In the genomic region with DNA sequence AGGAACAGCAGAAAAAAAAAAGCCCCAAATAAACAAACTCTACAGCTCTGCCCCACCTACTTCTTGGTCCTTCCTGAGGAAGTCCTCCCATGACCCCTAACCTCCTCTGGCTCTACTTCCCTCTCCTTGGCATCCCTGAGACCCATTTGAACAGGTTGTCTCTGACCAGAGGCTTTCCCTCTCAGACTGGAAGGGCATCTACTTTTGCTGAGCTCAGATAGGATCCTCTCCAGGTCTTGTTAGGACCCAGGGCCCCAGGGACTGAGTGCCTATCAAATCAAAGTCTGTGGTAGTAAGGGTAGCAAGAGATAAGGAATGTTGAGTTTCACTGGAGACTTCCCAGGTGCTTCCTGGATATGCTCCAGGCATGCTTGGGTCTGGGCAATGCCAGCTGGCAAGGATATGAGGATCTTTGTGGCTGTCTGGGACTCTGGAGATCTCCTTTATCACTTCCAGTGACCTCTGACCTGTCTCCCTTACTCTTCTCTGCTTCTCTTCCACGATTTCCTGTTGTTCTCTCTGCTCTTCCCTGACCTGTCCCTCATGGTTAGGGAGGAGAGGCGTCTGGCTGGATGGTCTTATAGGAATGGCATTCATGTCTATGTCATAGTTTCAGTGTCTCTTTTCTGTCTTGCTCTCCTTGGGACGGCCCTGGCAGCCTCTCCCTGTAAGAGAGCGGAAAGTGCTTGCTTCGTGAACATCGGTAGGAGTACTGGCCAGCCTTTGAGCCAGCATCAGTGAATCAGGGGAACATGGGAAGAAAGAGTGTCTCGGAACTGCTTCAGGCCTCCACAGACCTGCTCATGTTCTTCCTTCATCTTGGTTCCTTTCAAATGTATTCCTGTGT, we compare ENCODE assay signal across 17 mouse cellular contexts. TPM values are rescaled to one million over a fixed set of nuclear protein-coding genes. Genes with fewer than 3 reads are reported as not detected.
A peak's percentile ranks its signal among the peaks of the same experiment; 100 is the strongest.
DNase-seq lines count a peak whose midpoint lies in the region; ATAC-seq and TF ChIP-seq lines count a peak whose summit lies in the region.
"Had no signal": no experiment of that assay in that cellular context is flagged by ENCODE, and none has a peak within 500 bp of the region (broad histone marks: within the 10 kb centered on the region; RNA-seq: fewer than 3 reads in every experiment).

No protein-coding gene starts in this region.

- peak; percentile 58 to 66 for DNase-seq in heart, adult 18-20 months
- no peak for DNase-seq in heart, adult 8-10 months (ENCODE audit: low spot score)
- DNase-seq in left cerebral cortex, adult 2 months (ENCODE audit: extremely low spot score in 1 of 2, low spot score in 2 of 2), result no peak
- no peak for DNase-seq in left cerebral cortex, postnatal 4 days
- DNase-seq in forebrain, embryonic 14.5 days (ENCODE audit: low spot score), result no peak
- no peak for DNase-seq in cerebellum, adult 9-11 months
- DNase-seq: adrenal gland, postnatal 10 days; cerebellum, adult 2 months; gastrocnemius, postnatal 14 days; right cerebral cortex, postnatal 4 days had no signal

- no peak for TF ChIP-seq CTCF in left cerebral cortex, adult 2 months (IDR thresholded peaks at IDR 0.05)

- peak overlapping the region; percentile 21; the same call in 1 of the 2 replicates for H3K27ac ChIP-seq in left cerebral cortex, adult 2 months
- peak overlapping the region; percentile 35 for H3K27ac ChIP-seq in lung, embryonic 15.5 days
- H3K27ac ChIP-seq in stomach, embryonic 16.5 days (ENCODE audit: low read length), result peak overlapping the region; percentile 56
- H3K27ac ChIP-seq in forebrain, embryonic 14.5 days (ENCODE audit: low read depth, low read length), result no peak overlapping the region
- H3K27ac ChIP-seq: forebrain, embryonic 12.5 days had no signal

- 61% methylated on average over 7 of the region's 7 CpGs for WGBS in lung, embryonic 15.5 days
- WGBS in stomach, embryonic 16.5 days, result 68% methylated on average over 7 of the region's 7 CpGs
- WGBS in forebrain, embryonic 14.5 days, result 82% methylated on average over 7 of the region's 7 CpGs

- no peaks in the 10 kb centered on the region for H3K9me3 ChIP-seq in lung, embryonic 15.5 days
- no peaks in the 10 kb centered on the region for H3K9me3 ChIP-seq in stomach, embryonic 16.5 days (replicated peaks; ENCODE audit: control insufficient read depth, low read length)
- no peaks in the 10 kb centered on the region for H3K9me3 ChIP-seq in forebrain, embryonic 14.5 days (replicated peaks; ENCODE audit: control insufficient read depth, low read length)
- H3K9me3 ChIP-seq: forebrain, embryonic 12.5 days; liver, embryonic 15.5 days had no signal

- intact Hi-C loops in left cerebral cortex, adult 2 months (cut with DNase I), result no loop called here
- intact Hi-C loops in left cerebral cortex, postnatal 4 days (cut with DNase I), result no loop called here

- H3K9ac ChIP-seq in lung, embryonic 15.5 days, result no peak overlapping the region
- H3K9ac ChIP-seq in stomach, embryonic 16.5 days (ENCODE audit: low read length), result no peak overlapping the region
- H3K9ac ChIP-seq in forebrain, embryonic 14.5 days (ENCODE audit: low read length), result no peak overlapping the region
- H3K9ac ChIP-seq: forebrain, embryonic 12.5 days; liver, embryonic 15.5 days had no signal

- no peak overlapping the region for H3K4me2 ChIP-seq in lung, embryonic 15.5 days
- no peak overlapping the region for H3K4me2 ChIP-seq in stomach, embryonic 16.5 days (ENCODE audit: low read depth, low read length)
- H3K4me2 ChIP-seq in forebrain, embryonic 14.5 days (ENCODE audit: low read length), result no peak overlapping the region
- H3K4me2 ChIP-seq: forebrain, embryonic 12.5 days; liver, embryonic 15.5 days had no signal

- no peak for ATAC-seq in lung, embryonic 15.5 days (ENCODE audit: borderline replicate concordance, extremely low read depth, low FRiP score, low TSS enrichment)
- no peak for ATAC-seq in stomach, embryonic 16.5 days (ENCODE audit: insufficient read depth, low FRiP score)
- no peak for ATAC-seq in forebrain, embryonic 14.5 days
- ATAC-seq: midbrain, embryonic 16.5 days had no signal

- H3K27me3 ChIP-seq in lung, embryonic 15.5 days, result no peaks in the 10 kb centered on the region
- no peaks in the 10 kb centered on the region for H3K27me3 ChIP-seq in stomach, embryonic 16.5 days (ENCODE audit: control insufficient read depth, insufficient read depth, low read length)
- no peaks in the 10 kb centered on the region for H3K27me3 ChIP-seq in forebrain, embryonic 14.5 days (replicated peaks; ENCODE audit: control insufficient read depth, insufficient read depth, low read length)
- H3K27me3 ChIP-seq: liver, embryonic 15.5 days had no signal

- peaks cover 61% of the 10 kb centered on the region for H3K4me1 ChIP-seq in lung, embryonic 15.5 days
- peaks cover 47% of the 10 kb centered on the region for H3K4me1 ChIP-seq in stomach, embryonic 16.5 days (ENCODE audit: control insufficient read depth, insufficient read depth, low read length)
- no peaks in the 10 kb centered on the region for H3K4me1 ChIP-seq in forebrain, embryonic 14.5 days (ENCODE audit: control insufficient read depth, insufficient read depth, low read length)

- no peaks in the 10 kb centered on the region for H3K36me3 ChIP-seq in lung, embryonic 15.5 days
- no peaks in the 10 kb centered on the region for H3K36me3 ChIP-seq in stomach, embryonic 16.5 days (ENCODE audit: control insufficient read depth, insufficient read depth, low read length)
- H3K36me3 ChIP-seq in forebrain, embryonic 14.5 days (ENCODE audit: control insufficient read depth, insufficient read depth, low read length), result no peaks in the 10 kb centered on the region
- H3K36me3 ChIP-seq: forebrain, embryonic 12.5 days; liver, embryonic 15.5 days had no signal

- no peak overlapping the region for H3K4me3 ChIP-seq in left cerebral cortex, adult 2 months
- H3K4me3 ChIP-seq in lung, embryonic 15.5 days, result no peak overlapping the region
- H3K4me3 ChIP-seq in stomach, embryonic 16.5 days (replicated peaks; ENCODE audit: low read length), result no peak overlapping the region
- no peak overlapping the region for H3K4me3 ChIP-seq in forebrain, embryonic 14.5 days (ENCODE audit: low read depth, low read length)
- H3K4me3 ChIP-seq: forebrain, embryonic 12.5 days; liver, embryonic 15.5 days had no signal

RNA-seq across cellular contexts. Expression of a gene that starts 2.4 kb away (rescaled TPM):
- total RNA-seq in heart, adult 18-20 months (2021), result 1 to 10 TPM; 2.0 to 3.2 TPM
- 1 to 10 TPM; 1.5 to 4.7 (median 2.4) TPM for total RNA-seq in heart, adult 8-10 months (2022)
- total RNA-seq in left cerebral cortex, adult 2 months (2021), result 1 to 10 TPM; 2.9 to 3.9 TPM
- total RNA-seq in left cerebral cortex, postnatal 4 days (2021), result under 1 TPM; 0.46 to 0.60 TPM
- 1.7 and 2.0 TPM in 2 replicates for polyA plus RNA-seq in lung, embryonic 15.5 days (2015; fragmentation: Nextera tagmentation; extraction: Ambion mirVana)
- polyA plus RNA-seq in stomach, embryonic 16.5 days (2015; fragmentation: Nextera tagmentation; extraction: Ambion mirVana), result 37.4 and 64.5 TPM in 2 replicates
- not detected in 2 replicates for polyA plus RNA-seq in forebrain, embryonic 14.5 days (2014; fragmentation: Nextera tagmentation; extraction: Ambion mirVana)
- polyA plus RNA-seq: embryonic facial prominence, embryonic 11.5 days; forebrain, embryonic 12.5 days had no signal

RNA-seq across cellular contexts. Expression of a gene that starts 38.5 kb away (rescaled TPM):
- 1 to 10 TPM; 1.9 to 4.1 TPM for total RNA-seq in heart, adult 18-20 months (2021)
- 1 to 10 TPM; 1.4 to 3.6 (median 2.7) TPM for total RNA-seq in heart, adult 8-10 months (2022)
- total RNA-seq in left cerebral cortex, adult 2 months (2021), result under 1 TPM; 0.09 to 0.48 TPM
- total RNA-seq in left cerebral cortex, postnatal 4 days (2021), result under 1 TPM in 1 of 2 experiments, not detected in 1; 0.16 TPM
- 152 and 158 TPM in 2 replicates for polyA plus RNA-seq in lung, embryonic 15.5 days (2015; fragmentation: Nextera tagmentation; extraction: Ambion mirVana)
- 378 and 523 TPM in 2 replicates for polyA plus RNA-seq in stomach, embryonic 16.5 days (2015; fragmentation: Nextera tagmentation; extraction: Ambion mirVana)
- 0.66 and 0.75 TPM in 2 replicates for polyA plus RNA-seq in forebrain, embryonic 14.5 days (2014; fragmentation: Nextera tagmentation; extraction: Ambion mirVana)
- total RNA-seq: gastrocnemius, postnatal 14 days; left cerebral cortex, postnatal 10 days had no signal

Comparison
In these comparisons a context has a peak if more than half of its experiments do, and no peak if none do; other contexts are left out.
1. DNase-seq: peak in heart, adult 18-20 months (2 of 2); none in heart, adult 8-10 months (single experiment), left cerebral cortex, adult 2 months (0 of 2), left cerebral cortex, postnatal 4 days (single experiment), forebrain, embryonic 14.5 days (single experiment) and cerebellum, adult 9-11 months (single experiment).